Mouse (Mus musculus) MEL (cell line): ENCODE results near the gene Saa1. TPM values are rescaled to one million over a fixed set of nuclear protein-coding genes. Genes with fewer than 3 reads are reported as not detected.

Source experiments
- DNase-seq: peaks from one replicate; pipeline ENCODE4 v3.0.0; 2011; ENCODE audit warnings: low read depth, low spot score
- H3K27ac ChIP-seq: 2 replicates; pipeline ENCODE4 v1.5.1; 2012; ENCODE audit warnings: low read depth, mild to moderate bottlenecking, control low read depth, low read length, moderate library complexity; ENCODE audit not compliant: control insufficient read depth
- H3K27me3 ChIP-seq, 2 experiments: fragments of 150-350 bp in 1 of 2; sonication (generic) in 1 of 2; 2 replicates each; pipeline ENCODE4 v1.6.1; 2012; ENCODE audit warnings: low read length in 2 of 2, mild to moderate bottlenecking in 2 of 2, improper control_type of control experiment in 1 of 2, moderate library complexity in 1 of 2; ENCODE audit not compliant: insufficient read depth in 2 of 2, control insufficient read depth in 1 of 2
- H3K36me3 ChIP-seq, 2 experiments: 2 replicates each; pipeline ENCODE4 v1.6.1; 2012 to 2014; ENCODE audit warnings: low read length in 2 of 2, improper control_type of control experiment in 1 of 2, inconsistent platforms in 1 of 2, mild to moderate bottlenecking in 1 of 2; ENCODE audit not compliant: insufficient read depth in 2 of 2, control insufficient read depth in 1 of 2
- H3K4me1 ChIP-seq, 2 experiments: fragments of 150-350 bp in 1 of 2; sonication (generic) in 1 of 2; 2 replicates each; pipeline ENCODE4 v1.6.1; 2012; ENCODE audit warnings: low read length in 2 of 2, improper control_type of control experiment in 1 of 2, mild to moderate bottlenecking in 1 of 2; ENCODE audit not compliant: insufficient read depth in 2 of 2, control insufficient read depth in 1 of 2
- H3K4me3 ChIP-seq, 2 experiments: fragments of 150-350 bp in 1 of 2; sonication (generic) in 1 of 2; 2 replicates each; pipeline ENCODE4 v1.5.1; 2012; ENCODE audit warnings: low read depth in 2 of 2, low read length in 2 of 2, mild to moderate bottlenecking in 2 of 2, moderate library complexity in 2 of 2, control low read depth in 1 of 2, improper control_type of control experiment in 1 of 2; ENCODE audit not compliant: control insufficient read depth in 1 of 2, insufficient read depth in 1 of 2
- H3K79me2 ChIP-seq: 2 replicates; pipeline ENCODE4 v1.6.1; 2012; ENCODE audit warnings: mild to moderate bottlenecking, low read length, moderate library complexity; ENCODE audit not compliant: control insufficient read depth, poor library complexity, insufficient read depth
- H3K9ac ChIP-seq: 2 replicates; pipeline ENCODE4 v1.6.1; 2012; ENCODE audit warnings: low read depth, mild to moderate bottlenecking, control low read depth, low read length, moderate library complexity; ENCODE audit not compliant: control insufficient read depth, poor library complexity, severe bottlenecking
- H3K9me3 ChIP-seq: fragments of 150-350 bp; sonication (generic); replicated peaks from 2 replicates; pipeline ENCODE4 v1.6.1; 2012; ENCODE audit warnings: mild to moderate bottlenecking, low read length, improper control_type of control experiment, moderate library complexity; ENCODE audit not compliant: insufficient read depth
- BHLHE40 ChIP-seq: IDR thresholded peaks from 2 replicates; pipeline ENCODE4 v1.6.1; 2012; ENCODE audit warnings: low read depth, mild to moderate bottlenecking, inconsistent platforms, low read length, improper control_type of control experiment, borderline replicate concordance
- CHD2 ChIP-seq: IDR thresholded peaks from 2 replicates; pipeline ENCODE4 v1.6.1; 2011; ENCODE audit warnings: low read length, improper control_type of control experiment
- CTCF ChIP-seq, 3 experiments: IDR thresholded peaks in 2 of 3; conservative IDR thresholded peaks in 1 of 3; 2 replicates each; pipeline ENCODE4 v1.5.1; 2011 to 2012; ENCODE audit warnings: low read length in 3 of 3, low read depth in 2 of 3, mild to moderate bottlenecking in 2 of 3, improper control_type of control experiment in 1 of 3, inconsistent platforms in 1 of 3, mixed read lengths in 1 of 3, moderate library complexity in 1 of 3; ENCODE audit not compliant: control insufficient read depth in 1 of 3, insufficient read depth in 1 of 3, poor library complexity in 1 of 3, severe bottlenecking in 1 of 3
- E2F4 ChIP-seq: IDR thresholded peaks from 2 replicates; pipeline ENCODE4 v1.6.1; 2011; ENCODE audit warnings: low read depth, low read length, improper control_type of control experiment, borderline replicate concordance
- ELF1 ChIP-seq: IDR thresholded peaks from 2 replicates; pipeline ENCODE4 v1.6.1; 2014; ENCODE audit warnings: low read depth, mild to moderate bottlenecking, inconsistent platforms, low read length, improper control_type of control experiment, moderate library complexity
- ETS1 ChIP-seq: IDR thresholded peaks from 2 replicates; pipeline ENCODE4 v1.6.1; 2012; ENCODE audit warnings: low read depth, mild to moderate bottlenecking, inconsistent platforms, low read length, improper control_type of control experiment, moderate library complexity
- GABPA ChIP-seq: IDR thresholded peaks from 2 replicates; pipeline ENCODE4 v1.6.1; 2012; ENCODE audit warnings: low read depth, mild to moderate bottlenecking, inconsistent platforms, low read length, improper control_type of control experiment, moderate library complexity
- GATA1 ChIP-seq: IDR thresholded peaks from 2 replicates; pipeline ENCODE4 v1.6.1; 2011; ENCODE audit warnings: low read depth, low read length, improper control_type of control experiment
- HCFC1 ChIP-seq: IDR thresholded peaks from 2 replicates; pipeline ENCODE4 v1.6.1; 2012; ENCODE audit warnings: low read depth, mild to moderate bottlenecking, inconsistent platforms, low read length, improper control_type of control experiment, moderate library complexity
- JUND ChIP-seq: IDR thresholded peaks from 2 replicates; pipeline ENCODE4 v1.6.1; 2011; ENCODE audit warnings: low read depth, mild to moderate bottlenecking, improper control_type of control experiment, low read length
- KAT2A ChIP-seq: conservative IDR thresholded peaks from 2 replicates; pipeline ENCODE4 v1.6.1; 2012; ENCODE audit warnings: low read depth, low read length, improper control_type of control experiment, inconsistent platforms
- MAFK ChIP-seq: IDR thresholded peaks from 2 replicates; pipeline ENCODE4 v1.6.1; 2011; ENCODE audit warnings: low read depth, mild to moderate bottlenecking, low read length, improper control_type of control experiment, borderline replicate concordance
- MAZ ChIP-seq: IDR thresholded peaks from 2 replicates; pipeline ENCODE4 v1.6.1; 2012; ENCODE audit warnings: low read depth, mild to moderate bottlenecking, inconsistent platforms, low read length, improper control_type of control experiment
- MXI1 ChIP-seq: IDR thresholded peaks from 2 replicates; pipeline ENCODE4 v1.6.1; 2011; ENCODE audit warnings: mild to moderate bottlenecking, low read depth, low read length, improper control_type of control experiment
- NELFE ChIP-seq: IDR thresholded peaks from 2 replicates; pipeline ENCODE4 v1.6.1; 2011; ENCODE audit warnings: low read depth, low read length, improper control_type of control experiment
- NRF1 ChIP-seq: IDR thresholded peaks from 2 replicates; pipeline ENCODE4 v1.6.1; 2014; ENCODE audit warnings: low read depth, mild to moderate bottlenecking, inconsistent platforms, low read length, improper control_type of control experiment, moderate library complexity; ENCODE audit not compliant: poor library complexity, insufficient read depth, severe bottlenecking
- POLR2A ChIP-seq, 2 experiments: IDR thresholded peaks; 2 replicates each; pipeline ENCODE4 v1.6.1; 2011 to 2012; ENCODE audit warnings: low read length in 2 of 2, mild to moderate bottlenecking in 2 of 2, control low read depth in 1 of 2, improper control_type of control experiment in 1 of 2, low read depth in 1 of 2, moderate library complexity in 1 of 2; ENCODE audit not compliant: control insufficient read depth in 1 of 2, insufficient read depth in 1 of 2, poor library complexity in 1 of 2
- POLR2AphosphoS2 ChIP-seq: IDR thresholded peaks from 2 replicates; pipeline ENCODE4 v1.6.1; 2011; ENCODE audit warnings: low read length, improper control_type of control experiment
- SIN3A ChIP-seq: IDR thresholded peaks from 2 replicates; pipeline ENCODE4 v1.6.1; 2012; ENCODE audit warnings: low read length, improper control_type of control experiment, inconsistent platforms
- SMC3 ChIP-seq: IDR thresholded peaks from 2 replicates; pipeline ENCODE4 v1.6.1; 2011; ENCODE audit warnings: low read depth, low read length, improper control_type of control experiment
- TBP ChIP-seq: IDR thresholded peaks from 2 replicates; pipeline ENCODE4 v1.8.0; 2011; ENCODE audit warnings: low read depth, low read length, improper control_type of control experiment
- TCF12 ChIP-seq: IDR thresholded peaks from 2 replicates; pipeline ENCODE4 v1.6.1; 2014; ENCODE audit warnings: low read depth, mild to moderate bottlenecking, inconsistent platforms, low read length, improper control_type of control experiment, moderate library complexity
- UBTF ChIP-seq: IDR thresholded peaks from 2 replicates; pipeline ENCODE4 v1.6.1; 2012; ENCODE audit warnings: low read depth, mild to moderate bottlenecking, inconsistent platforms, low read length, improper control_type of control experiment, moderate library complexity, borderline replicate concordance; ENCODE audit not compliant: insufficient read depth
- USF1 ChIP-seq: IDR thresholded peaks from 2 replicates; pipeline ENCODE4 v1.6.1; 2014; ENCODE audit warnings: low read depth, mild to moderate bottlenecking, inconsistent platforms, low read length, improper control_type of control experiment, moderate library complexity
- USF2 ChIP-seq, 2 experiments: IDR thresholded peaks; 2 replicates each; pipeline ENCODE4 v1.6.1; 2011 to 2012; ENCODE audit warnings: improper control_type of control experiment in 2 of 2, low read length in 2 of 2, borderline replicate concordance in 1 of 2, inconsistent platforms in 1 of 2, low read depth in 1 of 2, mild to moderate bottlenecking in 1 of 2; ENCODE audit not compliant: insufficient read depth in 1 of 2
- ZC3H11A ChIP-seq: IDR thresholded peaks from 2 replicates; pipeline ENCODE4 v1.6.1; 2012; ENCODE audit warnings: low read depth, mild to moderate bottlenecking, inconsistent platforms, low read length, improper control_type of control experiment
- ZKSCAN1 ChIP-seq: IDR thresholded peaks from 2 replicates; pipeline ENCODE4 v1.6.1; 2012; ENCODE audit warnings: low read depth, mild to moderate bottlenecking, inconsistent platforms, low read length, improper control_type of control experiment, moderate library complexity
- ZMIZ1 ChIP-seq: IDR thresholded peaks from 2 replicates; pipeline ENCODE4 v1.6.1; 2012; ENCODE audit warnings: low read depth, mild to moderate bottlenecking, inconsistent platforms, low read length, improper control_type of control experiment, moderate library complexity
- ZNF384 ChIP-seq: IDR thresholded peaks from 2 replicates; pipeline ENCODE4 v1.6.1; 2012; ENCODE audit warnings: low read depth, mild to moderate bottlenecking, inconsistent platforms, low read length, improper control_type of control experiment
- polyA plus RNA-seq, 2 experiments: library from polyadenylated mRNA; stranded (reverse) in 1 of 2; unstranded in 1 of 2; fragments of >175 nt in 1 of 2; fragments of >200 nt in 1 of 2; gene quantifications; 2 replicates each; pipeline versions ENCODE4 v1.2.1 to v1.2.4; 2012; ENCODE audit warnings: low replicate concordance in 2 of 2, low read depth in 1 of 2; ENCODE audit not compliant: insufficient read length in 2 of 2, insufficient read depth in 1 of 2, missing spikeins in 1 of 2
- total RNA-seq: library from RNA; depleted of rRNA; stranded (reverse); fragments of 300-350 nt; gene quantifications from 2 replicates; pipeline ENCODE4 v1.2.3, GENCODE M21; 2012

Gene Saa1
- total and polyA plus RNA-seq, 3 experiments: not detected

GRCm38 (mm10) chr7:46712250-46712649 lies 30.5 kb downstream of the Saa1 start:
- Histone ChIP-seq H3K4me1 (peaks cover 11 to 32% of the 10 kb centered on the region in 2 experiments; a peak in 3 of 4 replicates), H3K79me2 (peaks cover 10% of the 10 kb centered on the region), H3K36me3 (peaks cover 0 to 14% of the 10 kb centered on the region in 2 experiments; a peak in 2 of 4 replicates), H3K4me3 (peak overlapping the region; percentile 28 to 43; a peak in 3 of 4 replicates), H3K27me3 (no peaks in the 10 kb centered on the region), H3K9ac (peak overlapping the region; percentile 45), H3K27ac (no peak overlapping the region), H3K9me3 (no peaks in the 10 kb centered on the region)
- TF ChIP-seq HCFC1: peak; percentile 43; the same call in 1 of the 2 replicates
- TF ChIP-seq TBP: peak; percentile 75
- TF ChIP-seq GABPA: no peak
- TF ChIP-seq USF1: peak; percentile 90
- 0 out of 2 replicates have a peak, but pooled peaks have one; percentile 41 for TF ChIP-seq MAZ
- TF ChIP-seq POLR2AphosphoS2: no peak
- TF ChIP-seq NRF1: no peak
- peak; percentile 54; the same call in 1 of the 2 replicates for TF ChIP-seq ELF1
- TF ChIP-seq SIN3A: peak; percentile 55
- peak in 1 of 2 experiments; percentile 51; a peak in 1 of 4 replicates for TF ChIP-seq USF2 (IDR thresholded peaks at IDR 0.05; ENCODE audit: borderline replicate concordance in 1 of 2, insufficient read depth in 1 of 2, low read depth in 1 of 2, low read length in 2 of 2)
- peak; percentile 74 for DNase-seq

GRCm38 (mm10) chr7:46710390-46710844 lies 32.4 kb downstream of the Saa1 start, which contains the start of gene Saal1:
Gene Saal1 (minus strand): TSS chr7:46710680.
- H3K4me3 ChIP-seq: peak within 1 kb of the TSS; percentile 82 to 86
- peak within 1 kb of the TSS; percentile 89 for H3K9ac ChIP-seq
- H3K79me2 ChIP-seq: peaks cover 10% of the 10 kb centered on the region
- peaks cover 7 to 33% of the 10 kb centered on the region in 2 experiments; a peak in 3 of 4 replicates for H3K4me1 ChIP-seq
- H3K9me3 ChIP-seq: no peaks in the 10 kb centered on the region
- DNase-seq: peak; percentile 95
- H3K27me3 ChIP-seq: no peaks in the 10 kb centered on the region
- peaks cover 3 to 18% of the 10 kb centered on the region in 2 experiments; a peak in 3 of 4 replicates for H3K36me3 ChIP-seq
- H3K27ac ChIP-seq: peak within 1 kb of the TSS; percentile 53
- TF ChIP-seq CHD2 (no peak), POLR2AphosphoS2 (peak; percentile 76; the same call in 1 of the 2 replicates), ZMIZ1 (no peak), MXI1 (peak; percentile 78), MAFK (no peak), GATA1 (no peak), HCFC1 (peak; percentile 87), NRF1 (peak; percentile 71), TCF12 (peak; percentile 53; the same call in 1 of the 2 replicates), CTCF (IDR thresholded peaks at IDR 0.05 in 2 of 3, conservative IDR thresholded peaks at IDR 0.05 in 1 of 3; ENCODE audit: control insufficient read depth in 1 of 3, insufficient read depth in 1 of 3, low read depth in 2 of 3, low read length in 3 of 3, poor library complexity in 1 of 3, severe bottlenecking in 1 of 3) (peak; percentile 68 to 99 (median 86)), TBP (peak; percentile 50; the same call in 1 of the 2 replicates), USF1 (no peak), ELF1 (peak; percentile 78), SMC3 (peak; percentile 21; the same call in 1 of the 2 replicates), E2F4 (peak; percentile 83; the same call in 1 of the 2 replicates), POLR2A (IDR thresholded peaks at IDR 0.05; ENCODE audit: control insufficient read depth in 1 of 2, insufficient read depth in 1 of 2, low read depth in 1 of 2, low read length in 2 of 2, poor library complexity in 1 of 2) (peak; percentile 68 to 91; a peak in 3 of 4 replicates), ZNF384 (no peak), USF2 (IDR thresholded peaks at IDR 0.05; ENCODE audit: borderline replicate concordance in 1 of 2, insufficient read depth in 1 of 2, low read depth in 1 of 2, low read length in 2 of 2) (no peak), SIN3A (peak; percentile 85), BHLHE40 (no peak), ETS1 (no peak), UBTF (no peak), KAT2A (no peak; the same call in 1 of the 2 replicates), ZC3H11A (no peak), NELFE (peak; percentile 84), JUND (no peak), ZKSCAN1 (no peak)
